Mouse (Mus musculus): ENCODE results near the gene 4930512M02Rik.

4930512M02Rik gene

GRCm38 (mm10) chr11:11657634-11658033 lies 30.0 kb upstream of the 4930512M02Rik start:
- TF ChIP-seq POU5F1 (IDR thresholded peaks at IDR 0.05; ENCODE audit: borderline replicate concordance, low read length) (no peak), CTCF (conservative IDR thresholded peaks at IDR 0.05; ENCODE audit: low read length) (no peak), NANOG (IDR thresholded peaks at IDR 0.05; ENCODE audit: borderline replicate concordance, low read length) (no peak)

DNA sequence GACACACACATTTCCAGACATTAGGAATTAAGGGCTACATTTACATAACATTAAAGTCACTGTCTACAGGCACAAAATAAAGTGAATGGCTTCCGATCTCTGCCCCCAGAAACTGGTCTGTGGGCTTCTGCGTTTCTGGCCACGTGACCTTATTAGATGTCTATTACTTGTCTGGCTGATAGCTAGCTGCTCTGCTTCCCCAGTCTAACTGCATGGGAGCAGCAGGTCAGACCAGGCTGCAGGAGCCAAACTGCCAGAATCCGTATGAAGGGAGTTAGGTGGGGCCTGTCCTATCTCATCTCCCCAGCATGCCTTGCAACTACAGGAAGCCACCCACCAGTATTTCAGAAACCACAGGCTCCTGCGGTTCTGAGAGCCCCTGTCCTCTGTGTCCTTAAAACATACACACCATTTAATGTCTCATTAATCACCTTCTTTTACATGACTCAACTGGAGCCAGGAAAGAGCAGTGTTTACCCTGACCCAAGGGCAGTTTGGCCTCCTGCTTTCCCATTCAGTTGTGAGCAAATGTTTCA lies 29.4 kb upstream of the 4930512M02Rik start:
- peaks cover 5% of the 10 kb centered on the region for H3K4me1 ChIP-seq (replicated peaks; ENCODE audit: low read depth, low read length)
- no peaks in the 10 kb centered on the region for H3K36me3 ChIP-seq (ENCODE audit: insufficient read depth, low read length)
- H3K4me3 ChIP-seq (replicated peaks; ENCODE audit: low read length): no peak overlapping the region
- no peaks in the 10 kb centered on the region for H3K9me3 ChIP-seq (ENCODE audit: low read length)
- TF ChIP-seq POU5F1 (IDR thresholded peaks at IDR 0.05; ENCODE audit: borderline replicate concordance, low read length): no peak
- no peak for TF ChIP-seq NANOG (IDR thresholded peaks at IDR 0.05; ENCODE audit: borderline replicate concordance, low read length)
- no peak for TF ChIP-seq CTCF (conservative IDR thresholded peaks at IDR 0.05; ENCODE audit: low read length)
- H3K27me3 ChIP-seq (ENCODE audit: insufficient read depth, low read length): no peaks in the 10 kb centered on the region

More at GRCm38 (mm10) chr11:11657634-11658033, 30.0 kb upstream of the 4930512M02Rik start:
- Histone ChIP-seq H3K27me3 (ENCODE audit: insufficient read depth, low read length) (no peaks in the 10 kb centered on the region), H3K4me1 (replicated peaks; ENCODE audit: low read depth, low read length) (peaks cover 5% of the 10 kb centered on the region), H3K36me3 (ENCODE audit: insufficient read depth, low read length) (no peaks in the 10 kb centered on the region), H3K9me3 (ENCODE audit: low read length) (no peaks in the 10 kb centered on the region), H3K4me3 (replicated peaks; ENCODE audit: low read length) (no peak overlapping the region)

DNA sequence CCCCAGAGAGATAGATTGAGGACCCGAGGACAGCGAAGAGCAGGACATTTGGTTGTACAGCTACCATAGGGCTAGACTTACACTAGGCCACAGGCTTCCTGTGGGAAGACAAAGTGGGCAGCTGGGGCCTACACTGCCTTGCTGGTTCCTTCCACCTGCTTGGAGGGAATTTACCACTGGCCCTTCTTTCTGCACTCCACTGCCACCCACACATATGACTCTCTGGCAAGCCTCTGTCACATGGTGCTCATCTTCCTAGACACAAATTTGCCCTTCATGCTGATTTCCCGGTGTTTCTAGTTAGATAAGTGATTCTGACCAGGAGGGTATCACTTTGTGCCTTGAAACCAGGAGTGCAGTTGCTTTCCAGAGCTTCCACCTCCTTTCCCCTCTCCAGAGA lies 28.8 kb upstream of the 4930512M02Rik start:
- no peak overlapping the region for H3K4me3 ChIP-seq (replicated peaks; ENCODE audit: low read length)
- peaks cover 5% of the 10 kb centered on the region for H3K4me1 ChIP-seq (replicated peaks; ENCODE audit: low read depth, low read length)
- no peaks in the 10 kb centered on the region for H3K9me3 ChIP-seq (ENCODE audit: low read length)
- TF ChIP-seq POU5F1 (IDR thresholded peaks at IDR 0.05; ENCODE audit: borderline replicate concordance, low read length): no peak
- TF ChIP-seq NANOG (IDR thresholded peaks at IDR 0.05; ENCODE audit: borderline replicate concordance, low read length): no peak
- no peak for TF ChIP-seq CTCF (conservative IDR thresholded peaks at IDR 0.05; ENCODE audit: low read length)
- no peaks in the 10 kb centered on the region for H3K27me3 ChIP-seq (ENCODE audit: insufficient read depth, low read length)
- no peaks in the 10 kb centered on the region for H3K36me3 ChIP-seq (ENCODE audit: insufficient read depth, low read length)

DNA sequence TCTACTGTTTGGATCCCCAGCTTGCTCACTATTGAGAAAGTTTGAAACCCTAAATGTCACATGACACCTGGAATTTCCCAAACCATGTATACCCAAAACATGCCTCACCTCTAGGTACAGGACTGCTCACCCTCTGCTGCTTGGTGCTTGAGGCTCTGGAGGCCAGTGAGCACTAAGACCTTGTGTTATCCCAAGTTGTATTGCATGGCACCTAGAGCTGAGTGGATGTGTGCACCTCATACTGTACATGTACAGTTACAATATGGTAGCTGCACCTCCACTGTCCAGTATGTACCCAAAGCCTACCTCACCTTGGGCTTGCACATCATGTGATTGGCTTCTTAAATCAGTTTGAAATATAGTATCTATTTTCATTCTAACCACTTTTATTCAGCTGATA lies 16.7 kb upstream of the 4930512M02Rik start:
- no peaks in the 10 kb centered on the region for H3K36me3 ChIP-seq (ENCODE audit: insufficient read depth, low read length)
- no peaks in the 10 kb centered on the region for H3K27me3 ChIP-seq (ENCODE audit: insufficient read depth, low read length)
- TF ChIP-seq CTCF (conservative IDR thresholded peaks at IDR 0.05; ENCODE audit: low read length) (no peak), NANOG (IDR thresholded peaks at IDR 0.05; ENCODE audit: borderline replicate concordance, low read length) (no peak), POU5F1 (IDR thresholded peaks at IDR 0.05; ENCODE audit: borderline replicate concordance, low read length) (no peak)
- no peak overlapping the region for H3K4me3 ChIP-seq (replicated peaks; ENCODE audit: low read length)
- no peaks in the 10 kb centered on the region for H3K9me3 ChIP-seq (ENCODE audit: low read length)
- H3K4me1 ChIP-seq (replicated peaks; ENCODE audit: low read depth, low read length): no peaks in the 10 kb centered on the region

DNA sequence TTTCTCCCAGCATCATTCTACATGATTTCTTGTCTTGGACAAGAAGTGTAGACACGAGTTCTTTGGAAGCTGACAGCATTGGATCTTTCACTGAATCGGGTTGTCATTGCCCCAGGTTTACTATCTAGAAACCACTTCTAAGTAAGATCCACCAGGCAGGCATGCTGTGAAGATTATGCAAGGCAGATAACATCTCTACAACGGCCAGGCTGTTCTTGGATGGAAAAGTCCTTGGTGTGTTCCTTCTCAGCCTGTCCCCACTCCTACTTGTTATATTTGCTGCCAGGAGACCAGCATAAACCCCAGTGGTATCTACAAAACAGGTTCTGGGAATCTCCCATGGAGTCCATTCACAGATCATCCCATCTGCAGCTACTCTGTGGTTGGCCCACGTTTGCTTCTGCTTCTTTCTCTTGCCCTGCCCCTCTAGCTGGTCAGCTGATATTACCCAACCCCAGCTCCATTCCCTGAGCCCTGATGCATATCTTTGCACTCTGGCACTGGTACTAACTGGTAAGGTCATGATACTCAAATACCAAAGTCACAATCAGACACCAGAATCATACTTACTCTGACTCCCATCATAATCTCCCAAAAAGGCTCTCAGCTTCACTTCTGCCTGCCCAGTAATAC lies 3.4 kb downstream of the 4930512M02Rik start:
- H3K4me1 ChIP-seq (replicated peaks; ENCODE audit: low read depth, low read length): no peaks in the 10 kb centered on the region
- H3K9me3 ChIP-seq (ENCODE audit: low read length): peaks cover 17% of the 10 kb centered on the region
- no peak for TF ChIP-seq POU5F1 (IDR thresholded peaks at IDR 0.05; ENCODE audit: borderline replicate concordance, low read length)
- no peak for TF ChIP-seq NANOG (IDR thresholded peaks at IDR 0.05; ENCODE audit: borderline replicate concordance, low read length)
- no peak for TF ChIP-seq CTCF (conservative IDR thresholded peaks at IDR 0.05; ENCODE audit: low read length)
- no peaks in the 10 kb centered on the region for H3K27me3 ChIP-seq (ENCODE audit: insufficient read depth, low read length)
- no peak overlapping the region for H3K4me3 ChIP-seq (replicated peaks; ENCODE audit: low read length)
- H3K36me3 ChIP-seq (ENCODE audit: insufficient read depth, low read length): no peaks in the 10 kb centered on the region

DNA sequence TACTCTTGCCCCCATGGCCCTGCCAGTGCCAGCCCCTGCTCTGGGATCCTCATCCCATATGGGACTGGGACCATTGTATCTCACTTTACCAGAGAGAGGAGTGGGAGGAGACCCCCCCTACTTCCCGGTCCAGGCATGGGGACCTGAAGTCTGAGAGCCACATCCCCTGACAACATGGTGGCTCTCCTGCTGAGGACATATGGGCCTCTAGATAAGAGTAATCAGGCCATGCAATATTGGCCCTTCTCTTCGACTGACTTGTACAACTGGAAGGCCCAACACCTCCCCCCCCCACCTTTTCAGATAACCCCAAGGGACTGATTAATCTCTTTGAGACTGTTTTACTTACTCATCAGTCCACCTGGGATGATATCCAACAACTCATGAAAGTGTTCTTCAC lies 18.4 kb downstream of the 4930512M02Rik start:
- Histone ChIP-seq H3K4me1 (replicated peaks; ENCODE audit: low read depth, low read length) (no peaks in the 10 kb centered on the region), H3K36me3 (ENCODE audit: insufficient read depth, low read length) (no peaks in the 10 kb centered on the region), H3K9me3 (ENCODE audit: low read length) (peaks cover 48% of the 10 kb centered on the region), H3K27me3 (ENCODE audit: insufficient read depth, low read length) (no peaks in the 10 kb centered on the region), H3K4me3 (replicated peaks; ENCODE audit: low read length) (no peak overlapping the region)
- TF ChIP-seq POU5F1 (IDR thresholded peaks at IDR 0.05; ENCODE audit: borderline replicate concordance, low read length): no peak
- TF ChIP-seq CTCF (conservative IDR thresholded peaks at IDR 0.05; ENCODE audit: low read length): no peak

- TF ChIP-seq POU5F1 (IDR thresholded peaks at IDR 0.05; ENCODE audit: borderline replicate concordance, low read length): no peak
- no peak for TF ChIP-seq CTCF (conservative IDR thresholded peaks at IDR 0.05; ENCODE audit: low read length)
- Histone ChIP-seq H3K27me3 (ENCODE audit: insufficient read depth, low read length) (no peaks in the 10 kb centered on the region), H3K36me3 (ENCODE audit: insufficient read depth, low read length) (no peaks in the 10 kb centered on the region), H3K9me3 (ENCODE audit: low read length) (no peaks in the 10 kb centered on the region), H3K4me1 (replicated peaks; ENCODE audit: low read depth, low read length) (no peaks in the 10 kb centered on the region), H3K4me3 (replicated peaks; ENCODE audit: low read length) (no peak overlapping the region)
Observed at GRCm38 (mm10) chr11:11587327-11587726, 40.3 kb downstream of the 4930512M02Rik start.

- Histone ChIP-seq H3K9me3 (ENCODE audit: low read length) (no peaks in the 10 kb centered on the region), H3K4me1 (replicated peaks; ENCODE audit: low read depth, low read length) (no peaks in the 10 kb centered on the region), H3K36me3 (ENCODE audit: insufficient read depth, low read length) (no peaks in the 10 kb centered on the region), H3K27me3 (ENCODE audit: insufficient read depth, low read length) (no peaks in the 10 kb centered on the region), H3K4me3 (replicated peaks; ENCODE audit: low read length) (no peak overlapping the region)
- TF ChIP-seq NANOG (IDR thresholded peaks at IDR 0.05; ENCODE audit: borderline replicate concordance, low read length) (no peak), CTCF (conservative IDR thresholded peaks at IDR 0.05; ENCODE audit: low read length) (no peak), POU5F1 (IDR thresholded peaks at IDR 0.05; ENCODE audit: borderline replicate concordance, low read length) (no peak)
Observed at GRCm38 (mm10) chr11:11586423-11586822, 41.2 kb downstream of the 4930512M02Rik start.

DNA sequence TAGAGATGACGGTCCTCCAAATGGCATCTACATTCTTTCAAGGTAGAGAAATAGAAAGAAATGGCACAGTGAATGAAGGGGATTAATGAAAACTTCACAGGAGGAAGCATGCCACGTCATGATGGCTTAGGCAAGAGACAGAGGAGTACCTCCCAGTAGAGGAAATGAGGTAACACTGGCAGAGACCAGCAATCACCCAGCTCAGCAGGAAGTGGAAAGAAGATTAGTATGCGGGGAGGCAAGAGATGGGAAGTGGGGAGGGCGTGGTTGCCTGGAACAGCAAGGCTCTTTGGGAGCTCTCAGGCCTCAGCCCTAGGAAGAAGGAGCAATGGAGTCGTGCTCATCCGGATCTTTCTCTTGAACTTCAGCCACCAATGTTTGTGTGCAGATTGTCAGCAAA lies 53.9 kb downstream of the 4930512M02Rik start:
- H3K4me1 ChIP-seq (replicated peaks; ENCODE audit: low read depth, low read length): peaks cover 6% of the 10 kb centered on the region; the same call in 1 of the 2 replicates
- H3K4me3 ChIP-seq (replicated peaks; ENCODE audit: low read length): no peak overlapping the region
- H3K27me3 ChIP-seq (ENCODE audit: insufficient read depth, low read length): no peaks in the 10 kb centered on the region
- H3K9me3 ChIP-seq (ENCODE audit: low read length): 0 out of 2 replicates have a peak, but pooled peaks cover 3% of the 10 kb centered on the region
- no peaks in the 10 kb centered on the region for H3K36me3 ChIP-seq (ENCODE audit: insufficient read depth, low read length)
- TF ChIP-seq NANOG (IDR thresholded peaks at IDR 0.05; ENCODE audit: borderline replicate concordance, low read length) (no peak), POU5F1 (IDR thresholded peaks at IDR 0.05; ENCODE audit: borderline replicate concordance, low read length) (no peak), CTCF (conservative IDR thresholded peaks at IDR 0.05; ENCODE audit: low read length) (no peak)
